ENCODE assay signal across 7 mouse cellular contexts in genomic region chr14:75834251-75834738, GRCm38 (mm10). TPM values are rescaled to one million over a fixed set of nuclear protein-coding genes. Genes with fewer than 3 reads are reported as not detected.
DNase-seq lines count a peak whose midpoint lies in the region; ATAC-seq and TF ChIP-seq lines count a peak whose summit lies in the region.

No protein-coding gene starts in this region.

- intact Hi-C loops in gastrocnemius, adult 2 months (cut with DNase I) = no loop called here
- intact Hi-C loops in left cerebral cortex, postnatal 36 days (cut with DNase I) = no loop called here

- in situ Hi-C loops in Patski (cut with MboI; ENCODE audit: low pct_unique_long_range_greater_than_20kb) = loop anchor here (5.0 kb wide), 1 partner anchor 42 kb away; no protein-coding TSS in a partner anchor

- H3K9me3 ChIP-seq in hindbrain, embryonic 16.5 days (ENCODE audit: control insufficient read depth, low read length) = no peaks in the 10 kb centered on the region

- peak overlapping the region; percentile 99 for H3K27ac ChIP-seq in gastrocnemius, adult 2 months
- H3K27ac ChIP-seq in hindbrain, embryonic 16.5 days (ENCODE audit: low read depth, low read length) = peak overlapping the region; percentile 78
- H3K27ac ChIP-seq in small intestine, adult 2 months (ENCODE audit: insufficient read depth, low read depth, low read length) = peak overlapping the region; percentile 99

- peak; percentile 61 for DNase-seq in Patski (ENCODE audit: low read depth, low spot score)
- DNase-seq in c-Kit-positive CD71-negative TER-119-negative erythroid progenitor cells, embryonic 14.5 days (ENCODE audit: low read depth) = peak; percentile 85
- DNase-seq in gastrocnemius, adult 2 months = peak; percentile 72
- DNase-seq in left cerebral cortex, postnatal 36 days (ENCODE audit: low spot score in 2 of 2) = peak; percentile 45 to 46

- POLR2A ChIA-PET in Patski (lab: Charles Lee) = interaction anchor here (0.9 to 1.5 kb wide), 3 partner anchors 9 to 47 kb away, joined by 3 to 5 read pairs (median 3); partner anchors contain the start of gene Slc25a30

- H3K36me3 ChIP-seq in hindbrain, embryonic 16.5 days (ENCODE audit: control insufficient read depth, insufficient read depth, low read length) = no peaks in the 10 kb centered on the region
- no peaks in the 10 kb centered on the region for H3K36me3 ChIP-seq in small intestine, adult 2 months (ENCODE audit: control insufficient read depth, insufficient read depth, low read length)

- peak; percentile 70 for ATAC-seq in Patski
- peak; percentile 81 for ATAC-seq in hindbrain, embryonic 16.5 days
- peak; percentile 60 for ATAC-seq in megakaryocyte-erythroid progenitor cell, adult 5-6 weeks (replicated peaks; ENCODE audit: low FRiP score, low TSS enrichment, poor library complexity, severe bottlenecking)

- peak overlapping the region; percentile 67 for H3K9ac ChIP-seq in hindbrain, embryonic 16.5 days (ENCODE audit: low read depth, low read length)

- WGBS in hindbrain, embryonic 16.5 days = 1% methylated on average over 10 of the region's 10 CpGs
- under 1% methylated on average over 10 of the region's 10 CpGs for WGBS in small intestine, adult 2 months

- no peak for TF ChIP-seq CTCF in Patski (IDR thresholded peaks at IDR 0.05)
- no peak for TF ChIP-seq CTCF in gastrocnemius, adult 2 months (IDR thresholded peaks at IDR 0.05)
- TF ChIP-seq CTCF in small intestine, adult 2 months (IDR thresholded peaks at IDR 0.05; ENCODE audit: extremely low read depth, insufficient read length, insufficient replicate concordance, low read depth, low read length) = no peak

- H3K4me3 ChIP-seq in gastrocnemius, adult 2 months = peak overlapping the region; percentile 74
- H3K4me3 ChIP-seq in hindbrain, embryonic 16.5 days (ENCODE audit: low read length) = peak overlapping the region; percentile 47
- peak overlapping the region; percentile 66 for H3K4me3 ChIP-seq in small intestine, adult 2 months (ENCODE audit: low read depth, low read length)

- H3K27me3 ChIP-seq in Patski = no peaks in the 10 kb centered on the region
- H3K27me3 ChIP-seq in hindbrain, embryonic 16.5 days (replicated peaks; ENCODE audit: control insufficient read depth, insufficient read depth, low read length) = no peaks in the 10 kb centered on the region
- no peaks in the 10 kb centered on the region for H3K27me3 ChIP-seq in small intestine, adult 2 months (ENCODE audit: control insufficient read depth, insufficient read depth, low read length)

- CTCF ChIA-PET in Patski (lab: Charles Lee) = interaction anchor here (0.8 to 2.1 kb wide), 7 partner anchors 10 to 66 kb away, joined by 3 to 4 read pairs (median 4); partner anchors contain the start of genes Slc25a30 and Tpt1

- peak overlapping the region; percentile 98 for H3K4me2 ChIP-seq in hindbrain, embryonic 16.5 days (ENCODE audit: low read length)

- H3K4me1 ChIP-seq in hindbrain, embryonic 16.5 days (ENCODE audit: control insufficient read depth, insufficient read depth, low read depth, low read length) = peaks cover 11% of the 10 kb centered on the region
- H3K4me1 ChIP-seq in small intestine, adult 2 months (ENCODE audit: control insufficient read depth, insufficient read depth, insufficient read length, low read length) = peaks cover 7% of the 10 kb centered on the region

- peak; percentile 70 for TF ChIP-seq POLR2A in small intestine, adult 2 months (IDR thresholded peaks at IDR 0.05; ENCODE audit: low read depth, low read length)

RNA-seq across cellular contexts. Expression of gene Tpt1, which starts 10.6 kb away (rescaled TPM):
- 2,058 TPM for polyA plus RNA-seq in Patski (2021)
- 1,000 to 10,000 TPM; 3,630 to 4,350 TPM for total RNA-seq in gastrocnemius, adult 2 months (2021)
- polyA plus RNA-seq in hindbrain, embryonic 16.5 days (2015; fragmentation: Nextera tagmentation; extraction: Ambion mirVana) = 585 and 607 TPM in 2 replicates
- 100 to 1,000 TPM; 939 to 945 TPM for total RNA-seq in left cerebral cortex, postnatal 36 days (2021)
- total RNA-seq in megakaryocyte-erythroid progenitor cell, adult 5-6 weeks (2014; fragmentation: Nextera tagmentation) = 4,413 and 4,416 TPM in 2 replicates
- total RNA-seq in megakaryocyte-erythroid progenitor cell, adult 5-6 weeks (2017) = 839 and 1,119 TPM in 2 replicates
- polyA plus RNA-seq in small intestine, adult 2 months (2012; rRNA removed) = 1,560 and 1,973 TPM in 2 replicates

RNA-seq across cellular contexts. Expression of gene Slc25a30, which starts 47.5 kb away (rescaled TPM):
- 36.9 TPM for polyA plus RNA-seq in Patski (2021)
- 10 to 100 TPM in 1 of 2 experiments, 1 to 10 TPM in 1; 6.6 to 10.5 TPM for total RNA-seq in gastrocnemius, adult 2 months (2021)
- polyA plus RNA-seq in hindbrain, embryonic 16.5 days (2015; fragmentation: Nextera tagmentation; extraction: Ambion mirVana) = 8.2 and 8.6 TPM in 2 replicates
- 10 to 100 TPM; 11.3 to 11.7 TPM for total RNA-seq in left cerebral cortex, postnatal 36 days (2021)
- total RNA-seq in megakaryocyte-erythroid progenitor cell, adult 5-6 weeks (2014; fragmentation: Nextera tagmentation) = 26.0 and 33.0 TPM in 2 replicates
- 22.5 and 32.6 TPM in 2 replicates for total RNA-seq in megakaryocyte-erythroid progenitor cell, adult 5-6 weeks (2017)
- polyA plus RNA-seq in small intestine, adult 2 months (2012; rRNA removed) = 0.95 and 1.2 TPM in 2 replicates

Comparison
In these comparisons a context has a peak if more than half of its experiments do, and no peak if none do; other contexts are left out.
1. Peak in every context shown above with its lines: DNase-seq, ATAC-seq, H3K4me3 ChIP-seq and H3K27ac ChIP-seq.